Mouse (Mus musculus) urinary bladder, postnatal 36 days (tissue): ENCODE measurements around the gene Rps29.

Experiments used
- DNase-seq, 2 experiments: peaks; one replicate each; pipeline ENCODE4 v3.0.0; 2022; ENCODE audit warnings: low spot score in 2 of 2, mixed read lengths in 1 of 2

The Rps29 gene

DNA sequence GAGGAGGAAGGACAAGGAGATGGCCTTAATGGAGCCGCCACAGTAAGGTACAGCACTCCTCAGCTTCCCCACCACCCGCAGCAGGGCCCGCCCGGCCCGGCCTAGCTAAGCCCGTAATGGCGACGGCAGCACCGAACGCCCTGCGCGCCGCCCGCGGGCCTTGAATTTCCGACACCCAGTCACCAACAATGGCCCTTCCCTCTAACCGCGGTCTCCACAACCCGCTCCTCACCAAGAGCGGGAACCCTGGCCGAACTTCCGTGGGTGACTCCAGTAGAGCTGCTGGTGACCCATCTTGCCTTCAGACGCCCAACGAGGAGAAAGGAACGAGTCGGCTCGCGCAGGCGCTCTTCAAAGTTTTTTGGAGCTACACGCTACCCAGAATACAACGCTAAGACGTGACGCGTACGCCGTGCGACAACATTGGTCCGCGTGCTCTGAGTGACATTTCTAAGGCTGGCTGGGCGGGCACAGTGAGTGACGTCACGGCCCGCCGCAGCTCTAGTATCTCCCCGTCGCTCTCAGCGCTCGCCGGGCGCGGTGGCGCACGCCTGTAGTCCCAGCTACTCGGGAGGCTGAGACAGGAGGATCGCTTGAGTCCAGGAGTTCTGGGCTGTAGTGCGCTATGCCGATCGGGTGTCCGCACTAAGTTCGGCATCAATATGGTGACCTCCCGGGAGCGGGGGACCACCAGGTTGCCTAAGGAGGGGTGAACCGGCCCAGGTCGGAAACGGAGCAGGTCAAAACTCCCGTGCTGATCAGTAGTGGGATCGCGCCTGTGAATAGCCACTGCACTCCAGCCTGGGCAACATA, at the start of gene Rps29:
Rps29 (minus strand) TSS at position 422 of the 813 bp plus-strand sequence.
- DNase-seq = peak; percentile 93 to 97

DNA sequence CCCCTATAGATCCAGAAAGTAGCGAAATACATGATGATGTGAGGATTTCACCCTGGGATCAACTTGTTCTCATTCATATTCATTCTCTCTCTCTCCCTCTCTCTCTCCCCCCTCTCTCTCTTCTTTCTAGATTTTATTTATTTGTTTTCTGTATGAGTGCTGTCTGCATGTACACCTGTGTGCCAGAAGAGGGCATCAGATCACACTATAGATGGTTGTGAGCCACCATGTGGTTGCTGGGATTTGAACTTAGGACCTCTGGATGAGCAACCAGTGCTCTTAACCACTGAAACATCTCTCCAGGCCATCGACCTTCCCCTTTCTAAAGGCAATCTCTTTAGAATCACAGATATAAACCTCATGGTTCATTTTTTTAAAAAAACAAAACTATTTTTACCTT, 49.5 kb upstream of the Rps29 start:
- DNase-seq = no peak

- DNase-seq = no peak
Measured at GRCm38 (mm10) chr12:69207926-69208325, 48.9 kb upstream of the Rps29 start.

DNA sequence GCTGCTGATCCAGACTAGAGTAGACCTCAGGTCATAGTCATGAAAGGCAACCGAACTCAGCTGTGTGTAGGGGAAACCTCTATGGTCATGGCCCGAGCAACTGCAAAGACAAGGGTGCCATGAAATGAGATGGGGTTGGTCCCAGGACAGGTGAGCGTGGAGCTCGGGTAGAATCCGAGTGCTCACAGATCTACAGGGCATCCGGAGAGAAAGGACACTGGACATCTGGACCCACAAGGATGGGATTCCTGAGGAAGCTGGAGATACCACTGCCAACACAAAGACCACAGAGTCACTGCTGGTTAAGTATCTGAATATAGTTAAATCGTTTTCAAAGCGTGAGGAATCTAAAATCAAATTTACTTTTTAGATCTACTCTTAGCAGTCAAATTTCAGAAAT, 48.4 kb upstream of the Rps29 start:
- no peak for DNase-seq

DNA sequence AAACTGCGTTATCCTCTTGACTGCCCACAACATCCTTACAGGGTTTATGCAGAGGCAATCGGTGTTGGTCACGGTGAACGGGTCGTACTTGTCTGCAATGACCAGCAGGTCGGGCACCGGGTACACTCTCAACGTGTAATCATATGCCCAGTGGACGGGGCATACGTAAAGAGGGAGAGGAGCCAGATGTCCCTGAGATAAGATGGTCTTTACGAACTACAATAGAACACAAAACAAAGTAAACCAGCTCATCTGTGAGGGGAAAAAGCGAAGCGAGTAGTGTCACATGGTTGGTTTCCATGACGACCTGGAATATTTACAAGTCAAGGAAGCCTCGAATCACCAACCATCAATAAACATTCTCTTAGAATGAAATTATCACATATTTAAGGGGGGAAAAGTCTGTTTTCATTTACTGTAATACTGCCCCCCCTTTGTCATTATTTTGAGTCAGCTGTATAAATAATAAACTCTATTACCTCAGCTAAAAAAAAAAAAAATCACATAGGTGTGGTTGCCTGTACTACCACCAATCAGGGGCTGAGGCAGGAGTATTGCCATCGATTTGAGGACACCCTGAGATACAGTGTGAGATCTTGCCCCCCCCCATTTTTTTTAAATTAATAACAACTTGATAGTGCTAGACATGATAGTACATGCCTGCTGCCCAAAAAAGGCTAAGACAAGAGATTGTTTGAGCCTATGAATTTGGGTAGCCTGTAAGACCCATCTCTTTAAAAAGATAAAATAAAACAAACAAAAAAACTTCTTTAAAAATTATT, 45.3 kb upstream of the Rps29 start, which contains the start of gene Gm49384:
Gm49384 (minus strand) TSS at position 216 of the 782 bp plus-strand sequence.
- no peak for DNase-seq

DNA sequence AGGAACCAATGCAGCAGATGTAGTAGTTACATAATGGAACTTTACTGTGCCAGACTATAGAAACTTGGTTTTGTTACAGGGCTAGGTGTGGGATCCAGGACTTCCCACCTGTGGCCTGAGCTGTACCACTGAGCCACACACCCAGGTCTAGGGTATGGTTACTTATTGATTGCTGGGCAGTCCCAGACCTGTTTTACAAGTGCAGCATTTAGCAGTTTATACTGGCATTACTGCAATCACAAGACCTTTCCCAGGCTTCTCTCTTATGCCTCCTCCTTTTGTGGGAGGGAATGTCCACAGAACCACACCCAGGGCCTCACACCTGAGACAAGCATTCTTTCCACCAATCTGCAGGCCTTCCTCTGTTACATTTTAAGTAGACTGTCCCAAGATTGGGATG, 40.0 kb upstream of the Rps29 start:
- DNase-seq = no peak

DNA sequence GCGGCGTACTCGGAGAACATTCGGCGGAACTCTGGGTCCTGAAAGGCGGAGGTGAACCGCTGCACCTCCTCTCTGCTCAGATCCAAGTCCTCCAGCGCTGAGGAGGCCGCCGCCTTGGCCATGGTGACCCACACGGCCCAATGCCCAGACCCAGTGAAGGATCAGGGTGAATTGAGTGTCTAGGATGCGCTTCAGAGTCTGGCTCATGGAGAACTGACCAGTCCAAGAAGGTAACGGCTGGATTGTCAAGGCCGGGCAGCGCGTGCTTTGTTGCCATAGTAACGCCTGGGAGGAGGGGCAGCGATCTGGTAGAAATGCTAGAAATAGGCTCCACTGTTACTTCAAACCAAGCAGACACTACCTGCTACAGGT, 39.2 kb upstream of the Rps29 start, which contains the start of gene Dnaaf2:
Dnaaf2 (minus strand) TSS at position 266 of the 372 bp plus-strand sequence.
- peak; percentile 43 to 63 for DNase-seq

GRCm38 (mm10) chr12:69197378-69198163, 38.6 kb upstream of the Rps29 start:
- DNase-seq = peak; percentile 42 to 44

- peak; percentile 55 to 62 for DNase-seq
Measured at GRCm38 (mm10) chr12:69196444-69197377, 37.7 kb upstream of the Rps29 start, which contains the start of gene Gm49383. Gm49383 (minus strand) TSS chr12:69197104.

DNA sequence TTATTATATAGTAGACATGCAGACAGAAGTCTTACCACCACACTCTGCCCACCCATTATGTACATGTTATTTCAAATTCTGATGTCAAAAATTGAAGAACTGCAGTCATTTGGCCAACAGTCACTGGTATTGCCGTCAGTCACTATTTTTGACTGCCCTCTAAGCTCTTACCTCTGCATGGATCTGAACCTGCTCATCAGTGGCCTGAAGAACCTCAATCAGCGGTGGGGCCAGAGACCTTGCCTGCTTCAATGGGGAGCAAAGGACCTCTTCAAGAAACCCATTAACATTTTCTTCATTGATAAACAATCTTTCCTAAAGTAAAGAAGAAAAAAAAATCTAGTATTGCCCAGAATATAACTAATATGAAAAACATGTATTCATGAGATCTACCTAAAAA, 33.7 kb upstream of the Rps29 start:
- DNase-seq = no peak

DNA sequence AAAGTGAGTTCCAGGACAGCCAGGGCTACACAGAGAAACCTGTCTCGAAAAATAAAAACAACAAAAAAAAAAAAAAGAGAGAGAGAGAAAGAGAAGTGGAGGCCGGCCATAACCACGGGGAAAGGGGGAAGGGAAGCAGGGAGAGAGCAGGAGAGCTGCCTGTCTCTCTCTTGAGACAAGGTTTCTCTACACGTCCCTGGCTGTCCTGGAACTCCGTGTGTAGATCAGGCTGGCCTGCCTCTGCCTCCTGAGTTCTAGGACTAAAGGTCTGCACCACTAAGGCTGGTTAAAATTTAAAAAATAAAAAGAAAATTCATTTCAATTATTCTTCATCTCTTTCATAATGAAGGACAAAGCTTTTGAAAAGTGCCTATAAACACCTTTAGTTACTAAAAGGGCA, 32.4 kb upstream of the Rps29 start:
- DNase-seq = no peak

DNA sequence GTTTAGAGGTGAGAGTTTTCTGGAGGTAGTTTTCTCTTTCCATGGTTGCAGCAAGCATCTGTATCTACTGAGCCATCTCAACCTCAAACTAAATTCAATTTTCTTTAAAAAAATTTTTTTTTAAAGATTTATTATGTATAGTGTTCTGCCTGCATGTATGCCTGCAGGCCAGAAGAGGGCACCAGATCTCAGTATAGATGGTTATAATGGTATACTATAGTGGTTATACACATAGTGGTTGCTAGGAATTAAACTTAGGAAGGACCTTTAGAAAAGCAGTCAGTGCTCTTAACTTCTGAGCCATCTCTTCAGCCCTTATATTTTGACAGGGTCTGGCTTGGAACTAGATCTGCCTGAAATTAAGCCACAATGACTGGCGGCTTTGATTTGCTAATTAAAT, 31.5 kb upstream of the Rps29 start:
- DNase-seq = no peak

- DNase-seq = no peak
Measured at GRCm38 (mm10) chr12:69190074-69190473, 31.1 kb upstream of the Rps29 start.

DNA sequence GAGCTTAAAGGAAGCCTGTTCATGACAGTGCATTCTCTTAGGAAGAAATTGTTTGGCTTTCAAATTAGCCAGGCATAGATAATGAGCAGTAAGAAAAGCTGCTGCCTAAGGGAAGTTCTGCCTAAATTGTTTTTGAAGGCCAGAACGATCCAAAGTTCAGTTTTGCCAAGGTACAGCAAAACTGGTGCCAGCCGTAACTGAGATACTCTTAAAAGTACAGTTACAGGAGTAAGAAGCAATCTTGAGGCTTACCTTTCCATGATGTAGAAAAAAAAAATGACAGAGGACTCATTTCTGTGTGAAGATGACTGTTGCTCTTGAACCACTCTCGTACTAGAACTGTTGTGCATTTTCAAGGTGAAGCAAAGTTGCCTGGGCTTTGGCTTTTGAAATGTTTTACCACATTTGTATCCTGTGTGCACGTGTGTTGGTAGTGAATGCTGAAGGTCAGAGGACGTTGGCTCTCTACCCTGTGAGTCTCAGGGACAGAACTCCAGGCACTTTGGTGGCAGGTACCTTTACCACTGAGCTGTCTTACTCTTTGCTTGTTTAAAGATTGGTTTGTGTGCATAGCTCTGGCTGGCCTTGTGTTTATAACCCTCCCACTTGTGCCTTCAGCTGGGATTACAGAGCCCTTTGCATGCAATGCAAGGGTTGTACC, 28.0 kb upstream of the Rps29 start:
- DNase-seq = no peak

- DNase-seq = no peak
Measured at GRCm38 (mm10) chr12:69185371-69185770, 26.4 kb upstream of the Rps29 start.

DNA sequence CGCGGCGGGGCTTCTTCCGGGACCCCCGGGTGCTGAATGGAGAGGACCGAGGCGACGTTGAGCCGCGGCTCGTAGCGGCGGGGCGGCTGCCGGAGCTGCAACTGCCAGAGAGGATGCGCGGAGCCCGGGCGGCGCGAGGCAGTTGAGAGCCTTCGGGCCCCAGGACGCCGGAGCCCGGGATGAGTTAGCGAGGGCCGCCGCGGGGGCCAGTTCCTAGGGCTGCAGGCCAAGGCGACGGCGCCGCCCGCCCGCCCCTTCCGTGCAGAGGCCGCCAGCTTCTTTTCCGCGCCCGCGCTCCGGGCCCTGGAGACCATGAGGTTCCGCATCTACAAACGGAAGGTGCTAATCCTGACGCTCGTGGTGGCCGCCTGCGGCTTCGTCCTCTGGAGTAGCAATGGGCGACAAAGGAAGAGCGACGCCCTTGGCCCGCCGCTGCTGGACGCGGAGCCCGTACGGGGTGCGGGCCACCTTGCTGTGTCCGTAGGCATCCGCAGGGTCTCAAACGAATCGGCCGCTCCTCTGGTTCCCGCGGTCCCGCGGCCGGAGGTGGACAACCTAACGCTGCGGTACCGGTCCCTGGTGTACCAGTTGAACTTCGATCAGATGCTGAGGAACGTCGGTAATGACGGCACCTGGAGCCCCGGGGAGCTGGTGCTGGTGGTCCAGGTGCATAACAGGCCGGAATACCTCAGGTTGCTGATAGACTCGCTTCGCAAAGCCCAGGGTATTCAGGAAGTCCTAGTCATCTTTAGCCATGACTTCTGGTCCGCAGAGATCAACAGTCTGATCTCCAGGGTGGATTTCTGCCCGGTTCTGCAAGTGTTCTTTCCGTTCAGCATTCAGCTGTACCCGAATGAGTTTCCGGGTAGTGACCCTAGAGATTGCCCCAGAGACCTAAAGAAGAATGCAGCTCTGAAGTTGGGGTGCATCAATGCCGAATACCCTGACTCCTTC, 25.6 kb upstream of the Rps29 start:
- peak; percentile 32 to 63 for DNase-seq

GRCm38 (mm10) chr12:69183583-69184308, 24.8 kb upstream of the Rps29 start, which contains the start of the genes Rpl36al and Mgat2:
Rpl36al (minus strand) TSS chr12:69184083.
Mgat2 (plus strand) TSS chr12:69184157.
- DNase-seq = peak; percentile 99

- no peak for DNase-seq
Measured at GRCm38 (mm10) chr12:69181800-69182199, 22.8 kb upstream of the Rps29 start.
